Mouse (Mus musculus) layer of hippocampus, postnatal 25 days (tissue): ENCODE data around the gene Olfr394. TPM values are rescaled to one million over a fixed set of nuclear protein-coding genes. Genes with fewer than 3 reads are reported as not detected.
"Not testable (repeated sequence)": the region's sequence is repeated elsewhere in the genome, so short reads cannot be mapped to it uniquely, and the experiment has no call there.

Experiments used
- DNase-seq, 2 experiments: peaks; one replicate each; pipeline ENCODE4 v3.0.0; 2022; ENCODE audit warnings: mixed read lengths in 2 of 2, low spot score in 1 of 2; ENCODE audit errors: extremely low spot score in 1 of 2
- total RNA-seq, 2 experiments: library from RNA; stranded (reverse); gene quantifications; 2 replicates each; pipeline ENCODE4 v1.2.3; 2021

Olfr394 gene
- total RNA-seq, result not detected

GRCm38 (mm10) chr11:73890671-73891070, at the start of gene Olfr394:
Olfr394 (minus strand) TSS chr11:73890771.
- no peak for DNase-seq

- no peak for DNase-seq
These were observed 45.8 kb upstream of the Olfr394 start, which contains the start of gene Olfr23 for GRCm38 (mm10) chr11:73936377-73936776. Olfr23 (plus strand) TSS chr11:73936677.

- not testable (repeated sequence) for DNase-seq
These were observed 18.6 kb upstream of the Olfr394 start, which contains the start of gene Olfr395 for GRCm38 (mm10) chr11:73909199-73909598. Olfr395 (minus strand) TSS chr11:73909299.

- no peak for DNase-seq
These were observed 39.2 kb downstream of the Olfr394 start, which contains the start of gene Olfr393 for GRCm38 (mm10) chr11:73851354-73851753. Olfr393 (minus strand) TSS chr11:73851454.

Other genes starting within 250 kb of the Olfr394 start
- gene Zfp735, start 202.0 kb downstream of the Olfr394 start, total RNA-seq, result not detected
- gene Olfr389, start 110.1 kb downstream of the Olfr394 start, total RNA-seq, result not detected
- gene Olfr390, start 107.8 kb downstream of the Olfr394 start, total RNA-seq, result not detected
- gene Olfr391-ps, start 87.7 kb downstream of the Olfr394 start, total RNA-seq, result not detected
- gene Olfr392, start 73.7 kb downstream of the Olfr394 start, total RNA-seq, result not detected
- not detected for gene Olfr393, start 39.3 kb downstream of the Olfr394 start, total RNA-seq
- not detected for gene Olfr395, start 18.5 kb upstream of the Olfr394 start, total RNA-seq
- gene Olfr23, start 45.9 kb upstream of the Olfr394 start, total RNA-seq, result not detected
- not detected for gene Olfr397, start 70.0 kb upstream of the Olfr394 start, total RNA-seq
- gene Olfr398, start 99.6 kb upstream of the Olfr394 start, total RNA-seq, result not detected
- gene Olfr139, start 165.8 kb upstream of the Olfr394 start, total RNA-seq, result not detected
- gene Olfr399, start 165.8 kb upstream of the Olfr394 start, total RNA-seq, result not detected
- gene Zfp616, start 179.2 kb upstream of the Olfr394 start, total RNA-seq, result not detected
- gene Olfr401, start 222.9 kb upstream of the Olfr394 start, total RNA-seq, result not detected